Mouse (Mus musculus) forebrain, embryonic 16.5 days (tissue): ENCODE measurements around the gene Rspo3. TPM values are rescaled to one million over a fixed set of nuclear protein-coding genes. Genes with fewer than 3 reads are reported as not detected.

Source experiments
- ATAC-seq: fragments of 200-750 bp; cut with Nextera tagmentation; 2 replicates; pipeline ENCODE4 v1.8.0; 2017; ENCODE audit warnings: mild to moderate bottlenecking, moderate library complexity
- H3K27ac ChIP-seq: fragments of 300-500 bp; sonication (generic); 2 replicates; pipeline ENCODE4 v1.5.1; 2014; ENCODE audit warnings: low read length, control low read depth
- H3K27me3 ChIP-seq: fragments of 300-500 bp; sonication (generic); replicated peaks from 2 replicates; pipeline ENCODE4 v1.6.1; 2014; ENCODE audit warnings: low read length; ENCODE audit not compliant: control insufficient read depth, insufficient read depth
- H3K36me3 ChIP-seq: fragments of 300-500 bp; sonication (generic); 2 replicates; pipeline ENCODE4 v1.6.1; 2014; ENCODE audit not compliant: control insufficient read depth, insufficient read depth
- H3K4me1 ChIP-seq: fragments of 300-500 bp; sonication (generic); replicated peaks from 2 replicates; pipeline ENCODE4 v1.6.1; 2014; ENCODE audit warnings: low read length; ENCODE audit not compliant: control insufficient read depth, insufficient read depth
- H3K4me2 ChIP-seq: fragments of 300-500 bp; sonication (generic); 2 replicates; pipeline ENCODE4 v1.6.1; 2014; ENCODE audit warnings: mild to moderate bottlenecking, low read length, control low read depth
- H3K4me3 ChIP-seq: fragments of 300-500 bp; sonication (generic); replicated peaks from 2 replicates; pipeline ENCODE4 v1.5.1; 2014; ENCODE audit warnings: mild to moderate bottlenecking, low read length, control low read depth
- H3K9ac ChIP-seq: fragments of 300-500 bp; sonication (generic); replicated peaks from 2 replicates; pipeline ENCODE4 v1.6.1; 2014; ENCODE audit warnings: low read depth, low read length, control low read depth
- H3K9me3 ChIP-seq: fragments of 300-500 bp; sonication (generic); 2 replicates; pipeline ENCODE4 v1.6.1; 2016; ENCODE audit warnings: low read length; ENCODE audit not compliant: control insufficient read depth
- WGBS: fragments of 180-500 bp; shearing (Covaris S2); extraction: QIAGEN DNeasy Blood & Tissue Kit; methylation state at CpG from one replicate; pipeline ENCODE4 v1.1.7; 2014; 5-methylcytosine and 5-hydroxymethylcytosine counted together
- polyA plus RNA-seq: library from polyadenylated mRNA; unstranded; fragments of >200 nt; fragmentation: Nextera tagmentation; extraction: Ambion mirVana; gene quantifications from 2 replicates; pipeline ENCODE4 v1.2.1, GENCODE M21; 2015

Gene Rspo3
- 15.6 and 19.2 TPM in 2 replicates for polyA plus RNA-seq

DNA sequence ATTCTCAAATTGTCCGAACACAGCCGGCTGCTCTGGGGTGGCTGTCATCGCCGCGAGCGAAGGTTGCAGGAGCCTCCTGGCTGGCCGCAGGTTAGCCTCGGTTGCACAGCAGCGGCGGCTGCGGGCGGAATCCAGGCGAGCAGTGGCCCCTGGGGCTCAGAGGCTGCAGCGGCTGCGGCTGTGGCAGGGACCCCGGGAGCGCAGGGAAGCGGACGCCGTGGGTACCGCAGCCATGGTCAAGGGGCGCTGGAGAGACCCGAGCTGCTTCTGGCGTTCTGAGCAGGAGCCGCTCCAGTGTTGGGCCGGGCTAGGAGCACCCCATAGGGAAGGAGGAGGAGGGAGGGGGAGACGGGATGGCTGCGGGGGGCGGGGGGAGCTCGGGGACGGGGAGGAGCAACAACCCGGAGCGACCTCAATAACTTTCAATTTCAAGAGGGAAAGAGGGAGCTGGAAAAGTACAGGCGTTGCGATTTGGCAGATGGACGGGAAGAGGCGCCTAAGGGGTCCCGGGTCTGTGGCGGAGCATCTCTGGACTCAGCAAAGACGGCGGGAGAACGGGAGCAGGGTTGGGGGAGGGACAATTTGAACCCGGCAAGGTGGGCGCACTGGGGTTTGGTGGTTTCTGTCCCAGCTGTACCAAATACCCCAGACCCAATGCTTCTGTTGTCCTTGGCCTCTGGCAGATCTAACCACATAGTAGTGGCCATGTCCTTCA, at the start of gene Rspo3:
Gene Rspo3 (minus strand): TSS at position 322 of the 715 bp plus-strand sequence.
- Histone ChIP-seq H3K4me3 (peak within 1 kb of the TSS; percentile 71), H3K4me2 (peak within 1 kb of the TSS; percentile 78), H3K9me3 (no peaks in the 10 kb centered on the region), H3K9ac (peak within 1 kb of the TSS; percentile 78), H3K36me3 (no peaks in the 10 kb centered on the region), H3K4me1 (peaks cover 27% of the 10 kb centered on the region), H3K27me3 (0 out of 2 replicates have a peak, but pooled peaks cover 6% of the 10 kb centered on the region), H3K27ac (peak within 1 kb of the TSS; percentile 45; the same call in 1 of the 2 replicates)
- WGBS, result under 1% methylated on average over 43 of the region's 44 CpGs
- ATAC-seq, result peak; percentile 74

DNA sequence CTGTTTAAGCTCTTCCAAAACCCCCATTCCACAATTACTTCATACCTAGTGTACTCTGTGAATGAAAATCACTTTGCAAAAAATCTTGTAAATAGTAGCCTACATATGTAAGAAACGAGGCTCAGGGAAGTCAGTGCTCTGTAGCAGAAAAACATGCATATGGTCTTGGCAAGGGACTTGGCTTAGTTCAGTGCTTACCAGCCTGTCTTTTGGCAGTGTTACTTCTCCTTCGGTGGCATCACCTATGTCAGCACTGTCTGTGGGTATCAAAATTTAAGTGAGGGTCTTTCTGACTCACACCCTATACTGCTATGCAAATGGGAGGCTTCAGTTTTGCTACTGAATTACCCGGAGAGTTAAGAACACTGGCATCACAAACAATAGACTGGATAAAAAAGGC, 46.3 kb upstream of the Rspo3 start:
- peak; percentile 92 for ATAC-seq
- Histone ChIP-seq H3K36me3 (no peaks in the 10 kb centered on the region), H3K4me2 (no peak overlapping the region), H3K9me3 (no peaks in the 10 kb centered on the region), H3K4me1 (no peaks in the 10 kb centered on the region), H3K9ac (no peak overlapping the region), H3K27ac (peak overlapping the region; percentile 60), H3K4me3 (no peak overlapping the region), H3K27me3 (no peaks in the 10 kb centered on the region)
- WGBS, result 58% methylated on average over 3 of the region's 3 CpGs

DNA sequence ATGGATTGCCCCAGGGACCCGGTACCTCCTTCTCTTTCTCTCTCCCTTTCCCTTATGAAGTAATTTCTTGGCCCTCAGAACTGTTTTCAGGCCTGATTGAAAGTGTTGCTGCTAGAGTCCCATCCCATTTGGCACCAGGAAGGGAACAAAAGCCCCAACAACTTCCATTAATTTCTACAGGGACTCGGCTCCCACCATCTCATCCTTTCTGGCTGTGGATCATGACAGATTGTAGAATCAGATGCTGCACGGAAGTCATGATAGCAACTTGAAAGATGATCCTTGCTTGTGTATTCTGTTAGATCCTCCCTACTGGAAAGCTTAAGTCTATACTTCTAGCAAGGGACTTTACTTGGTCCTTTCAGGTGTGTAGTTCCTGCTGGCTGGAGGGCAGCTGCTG, 45.8 kb upstream of the Rspo3 start:
- Histone ChIP-seq H3K9ac (no peak overlapping the region), H3K4me2 (no peak overlapping the region), H3K4me1 (no peaks in the 10 kb centered on the region), H3K27me3 (no peaks in the 10 kb centered on the region), H3K27ac (peak overlapping the region; percentile 60), H3K9me3 (no peaks in the 10 kb centered on the region), H3K36me3 (no peaks in the 10 kb centered on the region), H3K4me3 (no peak overlapping the region)
- ATAC-seq, result peak; percentile 85
- 62% methylated on average over 3 of the region's 3 CpGs for WGBS

DNA sequence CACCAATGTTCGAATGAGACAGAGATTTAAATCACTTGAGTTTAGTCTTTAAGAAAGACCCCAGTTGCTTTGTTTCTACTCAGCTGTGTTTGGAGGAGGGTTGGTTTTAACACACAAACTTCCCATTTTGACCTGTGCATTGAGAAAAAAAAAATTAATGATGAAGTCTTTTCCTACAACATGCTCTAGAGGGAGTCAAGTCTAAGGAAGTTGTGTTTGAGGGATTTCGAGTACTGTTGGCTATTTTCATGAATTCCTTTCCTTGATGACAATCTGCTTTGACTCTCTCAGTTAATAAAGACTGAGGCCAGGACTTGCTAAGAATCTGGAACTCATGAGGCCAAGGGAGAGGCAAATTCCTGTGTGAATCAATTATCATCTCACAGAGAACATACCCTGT, 20.3 kb upstream of the Rspo3 start:
- ATAC-seq, result no peak
- Histone ChIP-seq H3K27me3 (no peaks in the 10 kb centered on the region), H3K27ac (no peak overlapping the region), H3K4me3 (no peak overlapping the region), H3K36me3 (no peaks in the 10 kb centered on the region), H3K9me3 (no peaks in the 10 kb centered on the region), H3K4me2 (no peak overlapping the region), H3K4me1 (no peaks in the 10 kb centered on the region), H3K9ac (no peak overlapping the region)
- 68% methylated on average over 2 of the region's 2 CpGs for WGBS

DNA sequence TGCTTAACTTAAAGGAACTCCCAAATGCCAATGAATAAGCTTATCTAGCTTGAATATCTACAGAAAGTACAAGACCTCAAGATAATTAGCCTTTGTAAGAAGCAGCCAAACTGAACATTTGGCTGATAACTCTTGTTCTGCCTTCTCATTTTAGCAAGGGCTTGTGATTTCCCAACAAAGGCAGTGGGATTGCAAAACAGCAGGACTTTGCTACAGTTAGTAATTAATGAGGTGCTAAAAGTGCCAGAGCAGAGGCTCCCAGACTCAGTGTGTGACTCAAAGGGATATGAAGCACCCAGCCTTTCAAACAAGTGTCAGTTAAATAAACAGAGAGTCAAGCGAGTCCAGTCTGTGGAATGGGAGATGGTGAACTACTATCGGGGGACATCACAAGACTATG, 18.7 kb upstream of the Rspo3 start:
- Histone ChIP-seq H3K27ac (no peak overlapping the region), H3K36me3 (no peaks in the 10 kb centered on the region), H3K4me3 (no peak overlapping the region), H3K27me3 (no peaks in the 10 kb centered on the region), H3K9ac (no peak overlapping the region), H3K4me2 (no peak overlapping the region), H3K9me3 (no peaks in the 10 kb centered on the region), H3K4me1 (no peaks in the 10 kb centered on the region)
- WGBS, result 41% methylated on average over 2 of the region's 2 CpGs
- no peak for ATAC-seq

DNA sequence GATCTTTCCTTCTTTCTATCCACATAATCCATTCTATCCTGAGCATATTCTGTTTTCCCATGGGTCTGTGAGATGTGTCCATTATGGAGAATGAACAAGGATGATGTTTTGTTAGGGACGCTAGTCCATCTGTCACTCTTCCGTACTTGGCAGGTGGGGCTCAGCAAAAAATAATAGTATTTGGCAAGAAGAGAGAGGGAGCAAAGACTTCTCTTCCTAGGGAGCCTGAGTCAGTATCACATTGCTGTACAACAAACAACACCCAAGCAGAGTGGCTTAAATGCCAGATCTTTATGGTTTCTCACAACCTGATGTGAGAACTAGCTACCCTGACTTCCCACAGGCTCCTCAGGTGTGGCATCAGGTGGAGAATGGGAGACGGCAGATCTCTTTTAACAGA, 7.3 kb upstream of the Rspo3 start:
- WGBS, result 75% methylated on average over 3 of the region's 3 CpGs
- Histone ChIP-seq H3K9me3 (no peaks in the 10 kb centered on the region), H3K4me3 (no peak overlapping the region), H3K27me3 (no peaks in the 10 kb centered on the region), H3K27ac (no peak overlapping the region), H3K4me2 (no peak overlapping the region), H3K4me1 (0 out of 2 replicates have a peak, but pooled peaks cover 3% of the 10 kb centered on the region), H3K36me3 (no peaks in the 10 kb centered on the region), H3K9ac (no peak overlapping the region)
- ATAC-seq, result no peak

DNA sequence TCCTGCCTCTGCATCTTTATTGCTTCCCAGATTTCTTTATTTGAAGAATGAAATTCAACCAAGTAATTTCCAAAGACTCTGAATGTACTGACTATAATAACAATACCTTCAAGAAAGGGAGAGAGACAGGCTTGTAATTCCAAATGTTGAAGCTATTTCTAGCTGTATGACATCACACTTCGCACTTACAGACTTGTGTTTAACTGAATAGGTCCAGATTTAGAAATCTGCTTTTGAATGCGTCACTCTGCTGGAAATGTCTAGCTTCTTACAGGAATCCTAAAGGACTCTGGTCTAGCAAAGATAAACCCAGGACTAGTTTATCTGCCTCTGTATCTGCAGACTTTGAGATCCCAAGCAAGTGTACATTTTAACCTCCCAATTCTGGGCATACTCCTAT, 3.8 kb upstream of the Rspo3 start:
- no peak overlapping the region for H3K4me3 ChIP-seq
- no peak for ATAC-seq
- no peak overlapping the region for H3K27ac ChIP-seq
- H3K9me3 ChIP-seq, result no peaks in the 10 kb centered on the region
- H3K4me2 ChIP-seq, result no peak overlapping the region
- WGBS, result 62% methylated on average over 2 of the region's 2 CpGs
- H3K36me3 ChIP-seq, result no peaks in the 10 kb centered on the region
- H3K9ac ChIP-seq, result no peak overlapping the region
- H3K4me1 ChIP-seq, result peaks cover 12% of the 10 kb centered on the region
- H3K27me3 ChIP-seq, result 0 out of 2 replicates have a peak, but pooled peaks cover 3% of the 10 kb centered on the region

DNA sequence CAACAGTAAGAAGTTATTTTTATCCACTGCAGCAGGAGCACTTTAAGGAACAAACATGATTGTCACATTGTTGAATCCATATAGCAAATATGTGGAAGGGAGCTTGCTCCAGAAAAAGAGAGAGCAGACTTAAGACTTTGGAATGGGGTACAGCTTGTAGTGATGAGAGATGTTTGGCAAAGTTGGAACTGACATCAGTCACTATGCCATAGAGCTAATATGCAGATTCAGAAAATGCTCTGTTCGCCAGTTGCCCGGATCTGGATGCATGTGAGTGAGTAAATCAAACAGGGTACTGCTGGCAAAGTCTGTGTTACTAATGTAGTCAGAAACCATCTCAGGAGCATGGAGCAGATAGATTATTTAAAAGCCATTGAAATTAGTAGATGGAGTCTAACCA, 3.1 kb upstream of the Rspo3 start:
- Histone ChIP-seq H3K27ac (no peak overlapping the region; the same call in 1 of the 2 replicates), H3K4me3 (no peak overlapping the region), H3K9me3 (no peaks in the 10 kb centered on the region), H3K36me3 (no peaks in the 10 kb centered on the region), H3K4me1 (peaks cover 18% of the 10 kb centered on the region), H3K4me2 (no peak overlapping the region), H3K27me3 (0 out of 2 replicates have a peak, but pooled peaks cover 3% of the 10 kb centered on the region), H3K9ac (no peak overlapping the region)
- WGBS, result 58% methylated on average over 2 of the region's 2 CpGs
- peak; percentile 49 for ATAC-seq

DNA sequence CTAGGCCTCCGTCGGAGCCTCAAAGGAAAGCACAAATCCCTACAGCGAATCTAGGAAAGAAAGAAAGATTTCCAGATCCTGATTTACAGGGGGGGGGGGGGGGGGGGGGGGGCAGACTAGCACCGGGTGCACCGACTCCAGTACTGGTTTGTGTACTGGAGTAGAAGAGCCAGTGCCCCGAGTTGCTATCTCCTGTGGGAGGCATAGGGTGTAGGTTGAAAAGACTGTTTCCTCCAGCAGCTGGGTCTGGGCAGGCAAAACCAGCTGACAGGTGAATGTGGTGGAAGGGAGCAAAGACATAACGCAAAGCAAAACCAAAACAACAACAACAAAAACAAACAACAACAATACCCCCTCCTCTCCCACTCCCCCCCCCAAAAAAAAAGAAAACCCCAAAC, 838 bp downstream of the Rspo3 start:
- no peaks in the 10 kb centered on the region for H3K9me3 ChIP-seq
- H3K27me3 ChIP-seq, result 0 out of 2 replicates have a peak, but pooled peaks cover 6% of the 10 kb centered on the region
- 1% methylated on average over 6 of the region's 7 CpGs for WGBS
- peak overlapping the region; percentile 46; the same call in 1 of the 2 replicates for H3K27ac ChIP-seq
- H3K4me3 ChIP-seq, result peak overlapping the region; percentile 71
- H3K36me3 ChIP-seq, result no peaks in the 10 kb centered on the region
- H3K4me2 ChIP-seq, result peak overlapping the region; percentile 78
- peaks cover 27% of the 10 kb centered on the region for H3K4me1 ChIP-seq
- peak overlapping the region; percentile 78 for H3K9ac ChIP-seq
- ATAC-seq, result 0 out of 2 replicates have a peak, but pooled peaks have one; percentile 4
